Mouse (Mus musculus) lung, adult 2 months (tissue): ENCODE results near the gene Oxt. TPM values are rescaled to one million over a fixed set of nuclear protein-coding genes. Genes with fewer than 3 reads are reported as not detected.

Experiments used
- DNase-seq: peaks from one replicate; pipeline ENCODE4 v3.0.0; 2022
- H3K4me1 ChIP-seq: fragments of 200-500 bp; 2 replicates; pipeline ENCODE4 v1.6.1; 2011; ENCODE audit warnings: low read length; ENCODE audit not compliant: control insufficient read depth, insufficient read depth
- H3K4me3 ChIP-seq: fragments of 200-500 bp; replicated peaks from 2 replicates; pipeline ENCODE3; 2011; ENCODE audit warnings: low read depth, mild to moderate bottlenecking, control low read depth, low read length; ENCODE audit errors: extremely low read depth
- CTCF ChIP-seq: fragments of 200-500 bp; IDR thresholded peaks from 2 replicates; pipeline ENCODE4 v1.5.1; 2011; ENCODE audit warnings: mild to moderate bottlenecking, low read length, control low read depth; ENCODE audit not compliant: insufficient read depth
- POLR2A ChIP-seq: fragments of 200-500 bp; IDR thresholded peaks from 2 replicates; pipeline ENCODE4 v1.6.1; 2011; ENCODE audit warnings: low read depth, mild to moderate bottlenecking, control low read depth, low read length, borderline replicate concordance; ENCODE audit errors: extremely low read depth
- WGBS: fragments of 180-500 bp; shearing (Covaris S2); methylation state at CpG from one replicate; pipeline ENCODE4 v1.1.7; 2018; 5-methylcytosine and 5-hydroxymethylcytosine counted together
- polyA plus RNA-seq: library from polyadenylated mRNA; depleted of rRNA; stranded (reverse); fragments of >200 nt; gene quantifications from 2 replicates; pipeline ENCODE4 v1.2.3, GENCODE M21; 2012; rRNA removed

Oxt gene
- 0.28 TPM in 1 of 2 replicates, not detected in the other for polyA plus RNA-seq

DNA sequence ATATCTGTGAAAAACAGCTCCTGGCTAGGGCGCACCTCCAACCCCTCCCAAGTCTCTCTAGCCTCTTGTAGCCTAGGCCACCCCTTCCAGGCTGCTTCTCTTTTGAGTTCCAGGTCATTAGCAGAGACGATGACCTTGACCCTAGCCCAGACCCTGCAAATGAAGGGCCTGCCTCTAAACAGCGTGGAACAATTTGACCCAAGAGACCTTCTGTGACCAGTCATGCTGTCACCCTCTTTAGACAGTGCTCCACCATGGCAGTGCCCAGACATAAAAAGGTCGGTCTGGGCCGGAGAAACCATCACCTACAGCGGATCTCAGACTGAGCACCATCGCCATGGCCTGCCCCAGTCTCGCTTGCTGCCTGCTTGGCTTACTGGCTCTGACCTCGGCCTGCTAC is at the start of gene Oxt:
TSS of gene Oxt (plus strand) at position 301 of the 400 bp plus-strand sequence.
- DNase-seq, result no peak
- 68% methylated on average over 9 of the region's 9 CpGs for WGBS
- no peak for TF ChIP-seq CTCF
- no peak for TF ChIP-seq POLR2A
- Histone ChIP-seq H3K4me3 (no peak within 1 kb of the TSS), H3K4me1 (peaks cover 5% of the 10 kb centered on the region; the same call in 1 of the 2 replicates)

DNA sequence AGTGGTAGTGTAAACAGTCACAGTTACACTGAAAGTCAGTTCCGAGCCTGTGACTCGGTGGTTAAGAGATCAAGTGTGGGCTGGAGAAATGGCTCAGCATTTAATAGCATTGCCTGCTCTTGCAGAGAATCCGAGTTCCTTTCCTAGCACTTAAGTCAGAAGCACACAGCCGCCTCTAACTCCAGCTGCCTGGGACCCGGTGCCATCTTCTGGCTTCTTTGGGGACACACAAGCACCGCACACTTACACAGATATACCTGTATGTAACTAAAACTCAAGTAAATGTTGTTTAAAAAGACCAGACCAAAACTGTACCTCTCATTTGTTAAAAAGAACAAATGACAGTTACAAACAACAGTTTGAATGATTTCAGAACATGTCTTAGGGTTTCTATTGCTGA is 47.5 kb upstream of the Oxt start:
- no peaks in the 10 kb centered on the region for H3K4me1 ChIP-seq
- TF ChIP-seq CTCF (no peak), POLR2A (no peak)
- no peak for DNase-seq
- 90% methylated on average over 6 of the region's 6 CpGs for WGBS
- H3K4me3 ChIP-seq, result no peak overlapping the region

DNA sequence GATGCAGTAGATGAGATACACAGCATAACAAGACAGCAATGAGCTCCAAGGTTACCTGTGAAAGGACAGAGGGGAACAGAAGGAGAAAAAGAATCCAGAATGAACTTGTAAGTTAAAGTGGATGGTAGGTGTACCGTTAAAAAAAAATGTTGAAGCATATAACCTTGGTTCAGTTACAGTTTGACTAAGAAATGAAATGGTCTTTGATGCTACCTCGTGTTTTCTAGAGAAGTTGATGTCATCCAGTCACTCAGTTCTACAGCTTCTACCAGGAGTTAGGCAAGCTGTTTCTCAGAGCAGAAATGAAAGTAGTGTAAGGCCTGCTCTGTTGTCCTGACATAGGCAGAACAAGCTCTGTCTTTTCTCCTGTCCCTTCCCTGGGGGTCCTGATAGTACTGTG is 46.7 kb upstream of the Oxt start:
- 94% methylated on average over 2 of the region's 2 CpGs for WGBS
- no peak for TF ChIP-seq CTCF
- no peak for TF ChIP-seq POLR2A
- Histone ChIP-seq H3K4me1 (no peaks in the 10 kb centered on the region), H3K4me3 (no peak overlapping the region)
- DNase-seq, result no peak

DNA sequence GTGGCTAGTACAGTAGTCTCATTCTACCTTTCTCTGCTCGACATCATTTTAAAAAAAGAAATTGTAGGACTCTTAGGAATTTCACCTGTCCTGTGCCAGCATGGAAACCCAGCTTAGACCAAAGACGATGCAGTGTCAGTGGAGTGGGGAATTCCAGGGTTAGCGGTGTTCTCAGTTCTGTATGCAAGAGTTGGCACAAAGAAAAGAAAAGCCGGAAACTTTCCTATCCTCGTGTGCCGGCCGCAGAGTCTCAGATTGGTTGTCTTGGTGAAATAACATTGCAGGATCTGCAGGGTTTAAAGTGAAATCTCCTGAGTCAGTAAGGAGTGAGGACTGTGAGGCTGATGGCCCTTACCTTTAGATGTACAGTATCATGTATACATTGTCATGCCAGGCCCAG is 46.0 kb upstream of the Oxt start:
- 88% methylated on average over 7 of the region's 7 CpGs for WGBS
- Histone ChIP-seq H3K4me1 (no peaks in the 10 kb centered on the region), H3K4me3 (no peak overlapping the region)
- no peak for DNase-seq
- TF ChIP-seq POLR2A (no peak), CTCF (no peak)

DNA sequence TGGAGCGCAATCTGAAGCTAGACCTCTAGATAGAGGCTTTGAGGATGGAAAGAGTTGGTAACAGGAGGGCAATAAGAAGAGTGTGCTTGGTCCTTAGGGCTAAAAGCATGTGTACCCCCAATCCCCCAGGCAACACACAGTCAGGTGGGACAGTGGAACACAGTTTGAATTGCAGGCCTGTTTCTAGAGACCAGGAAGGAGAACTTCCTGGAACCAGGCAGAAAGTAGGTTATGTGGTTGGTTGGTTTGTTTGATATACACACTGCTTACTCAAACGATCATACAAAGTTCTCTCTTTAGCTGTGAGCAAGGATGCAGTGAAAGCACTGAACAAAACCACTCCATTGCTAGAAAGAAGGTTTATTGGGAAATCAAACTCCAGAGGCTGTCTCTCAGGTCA is 43.8 kb upstream of the Oxt start:
- WGBS, result 35% methylated on average over 2 of the region's 2 CpGs
- DNase-seq, result no peak
- TF ChIP-seq CTCF (no peak), POLR2A (no peak)
- no peaks in the 10 kb centered on the region for H3K4me1 ChIP-seq
- no peak overlapping the region for H3K4me3 ChIP-seq

DNA sequence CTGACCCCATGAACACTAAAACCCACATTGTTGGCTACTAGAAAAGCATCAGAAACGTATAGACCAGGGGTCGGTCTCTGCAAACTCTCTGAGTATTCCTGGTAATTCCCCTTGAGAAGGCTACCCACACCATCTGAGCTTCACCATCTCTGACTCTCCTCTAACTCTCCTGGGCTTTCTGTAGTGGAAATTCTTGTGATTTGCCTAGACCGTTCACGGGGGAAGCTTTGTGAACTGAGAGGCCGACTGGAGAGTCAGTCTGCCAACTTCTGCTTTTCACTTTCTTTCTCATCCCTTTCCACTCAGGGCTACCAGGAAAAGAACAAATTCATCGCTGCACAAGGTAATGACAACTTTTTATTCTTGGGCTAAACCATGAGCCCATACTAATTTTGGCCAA is 41.0 kb upstream of the Oxt start:
- Histone ChIP-seq H3K4me1 (no peaks in the 10 kb centered on the region), H3K4me3 (no peak overlapping the region)
- TF ChIP-seq POLR2A (no peak), CTCF (no peak)
- 81% methylated on average over 6 of the region's 6 CpGs for WGBS
- no peak for DNase-seq

DNA sequence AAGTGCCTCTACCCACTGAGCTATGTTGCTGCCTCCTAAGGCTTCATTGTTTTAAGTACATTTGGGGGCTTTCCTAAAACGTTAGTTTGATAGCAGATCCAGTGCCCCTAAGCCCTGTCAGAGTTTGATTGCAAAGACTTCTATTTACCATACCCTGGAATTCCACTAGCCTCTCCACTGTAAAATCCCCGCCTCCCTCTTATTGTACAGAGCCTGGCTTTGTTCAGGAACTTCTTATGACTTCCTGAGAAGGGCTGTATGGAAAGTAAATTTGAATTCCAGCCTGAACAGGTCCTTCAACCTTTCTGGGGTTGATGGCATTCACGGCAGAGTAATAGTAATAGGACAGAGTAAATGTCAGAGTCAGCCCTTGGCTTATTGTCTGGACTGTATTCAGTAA is 39.1 kb upstream of the Oxt start:
- no peak for DNase-seq
- Histone ChIP-seq H3K4me3 (no peak overlapping the region), H3K4me1 (no peaks in the 10 kb centered on the region)
- TF ChIP-seq POLR2A (no peak), CTCF (no peak)
- 64% methylated on average over 3 of the region's 3 CpGs for WGBS

DNA sequence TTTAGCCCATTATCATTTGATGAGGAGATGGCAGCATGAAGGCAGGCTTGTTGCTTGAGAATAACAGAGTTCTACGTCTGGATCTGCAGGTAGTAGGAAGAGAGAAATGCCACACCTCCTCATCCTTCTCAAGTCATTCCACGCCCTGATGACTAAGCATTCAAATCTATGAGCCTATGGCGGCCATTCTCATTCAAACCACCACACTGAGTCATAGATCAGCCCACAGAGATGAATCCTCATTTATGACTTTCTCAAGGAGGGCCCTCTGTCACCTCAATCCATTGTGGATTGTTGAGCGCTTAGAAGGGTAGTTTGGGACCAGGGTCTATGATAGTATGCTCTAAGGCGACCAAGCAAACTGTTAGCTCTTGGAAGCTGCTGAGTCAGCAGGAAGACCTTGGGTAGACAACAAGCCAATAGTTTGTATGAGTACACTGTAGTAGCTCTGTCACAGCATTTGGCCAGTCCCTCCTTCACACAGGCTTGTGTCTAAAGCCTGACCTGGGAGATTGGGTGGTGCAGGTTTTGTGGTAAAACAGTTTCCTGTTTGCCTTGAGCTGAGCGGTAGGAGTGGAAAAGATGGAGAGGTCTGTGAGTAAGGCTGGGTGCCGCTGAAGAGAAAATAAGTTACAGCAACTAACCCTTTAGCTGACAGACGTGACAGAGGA is 37.0 kb upstream of the Oxt start:
- TF ChIP-seq POLR2A, result no peak
- no peak for TF ChIP-seq CTCF
- no peaks in the 10 kb centered on the region for H3K4me1 ChIP-seq
- no peak overlapping the region for H3K4me3 ChIP-seq
- 87% methylated on average over 8 of the region's 8 CpGs for WGBS
- no peak for DNase-seq

DNA sequence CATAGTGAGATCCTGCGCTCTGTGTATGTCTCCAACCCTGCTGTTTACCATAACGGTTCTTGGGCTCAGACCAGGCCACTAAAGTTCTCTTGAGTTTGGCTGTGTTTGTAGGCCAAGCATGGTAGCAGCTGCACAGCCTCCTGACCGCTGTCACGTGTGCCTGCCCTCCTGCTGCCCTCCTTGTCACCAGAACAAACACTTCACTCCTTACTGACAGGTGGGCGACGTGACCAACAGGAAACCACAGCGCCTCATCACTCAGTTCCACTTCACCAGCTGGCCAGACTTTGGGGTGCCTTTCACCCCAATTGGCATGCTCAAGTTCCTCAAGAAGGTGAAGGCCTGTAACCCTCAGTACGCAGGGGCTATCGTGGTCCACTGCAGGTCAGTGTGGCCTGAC is 35.7 kb upstream of the Oxt start:
- TF ChIP-seq POLR2A, result no peak
- TF ChIP-seq CTCF, result no peak
- WGBS, result 66% methylated on average over 9 of the region's 9 CpGs
- no peak for DNase-seq

DNA sequence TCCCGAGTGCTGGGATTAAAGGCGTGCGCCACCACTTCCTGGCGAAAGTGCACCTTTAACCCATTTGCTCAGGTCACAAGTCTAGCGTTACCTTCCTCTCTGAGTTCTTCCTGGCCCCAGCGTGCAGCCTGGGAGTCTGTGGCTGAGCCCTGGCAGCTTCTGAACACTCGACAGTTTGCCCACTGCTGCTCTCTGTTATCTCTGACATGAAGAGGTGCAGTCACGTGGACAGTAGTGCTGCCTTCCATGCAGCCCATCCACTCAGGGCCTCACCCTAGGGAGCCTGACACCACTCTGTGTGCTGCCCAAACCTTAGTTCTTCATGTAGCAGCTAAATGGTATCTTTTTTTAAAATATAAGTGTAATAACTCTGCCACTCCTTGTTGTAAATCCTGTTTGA is 29.0 kb upstream of the Oxt start:
- Histone ChIP-seq H3K4me3 (no peak overlapping the region), H3K4me1 (no peaks in the 10 kb centered on the region)
- no peak for DNase-seq
- no peak for TF ChIP-seq POLR2A
- TF ChIP-seq CTCF, result no peak
- WGBS, result 80% methylated on average over 8 of the region's 8 CpGs

More for the DNA sequence above, 35.7 kb upstream of the Oxt start:
- no peak overlapping the region for H3K4me3 ChIP-seq
- no peaks in the 10 kb centered on the region for H3K4me1 ChIP-seq

DNA sequence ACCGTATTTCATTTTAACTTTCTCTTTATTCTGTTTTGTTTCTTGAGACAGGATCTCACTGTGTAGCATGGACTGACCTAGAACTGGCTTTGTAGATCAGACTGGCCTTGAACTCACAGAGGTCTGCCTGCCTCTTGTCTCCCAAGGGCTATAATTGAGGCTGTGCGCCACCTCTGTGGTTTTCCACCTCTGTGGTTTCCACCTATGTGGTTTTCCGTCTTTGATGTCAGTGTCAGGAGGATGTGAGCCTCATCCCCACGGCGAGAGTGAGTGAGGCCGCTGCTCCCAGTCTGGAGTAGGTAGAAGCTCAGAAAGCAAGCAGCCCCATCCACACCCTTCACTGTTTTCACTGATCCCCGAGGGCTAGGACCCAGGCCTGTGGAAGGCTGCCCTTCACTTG is 21.1 kb upstream of the Oxt start:
- no peak for DNase-seq
- no peaks in the 10 kb centered on the region for H3K4me1 ChIP-seq
- TF ChIP-seq CTCF (no peak), POLR2A (no peak)
- H3K4me3 ChIP-seq, result no peak overlapping the region
- WGBS, result 84% methylated on average over 7 of the region's 7 CpGs
